Mouse (Mus musculus) brain, embryonic 14.5 days (tissue): Measurements from ENCODE around the gene Efcab2. TPM values are rescaled to one million over a fixed set of nuclear protein-coding genes. Genes with fewer than 3 reads are reported as not detected.

ENCODE experiments used
- DNase-seq: peaks from one replicate; pipeline ENCODE4 v3.0.0-alpha.2; 2011; ENCODE audit warnings: low read depth
- CTCF ChIP-seq: fragments of 200-500 bp; IDR thresholded peaks from 2 replicates; pipeline ENCODE4 v1.5.1; 2012; ENCODE audit warnings: inconsistent platforms, mild to moderate bottlenecking, moderate library complexity, borderline replicate concordance; ENCODE audit not compliant: insufficient read depth, insufficient read length; ENCODE audit errors: extremely low read depth
- POLR2A ChIP-seq: fragments of 200-500 bp; IDR thresholded peaks from 2 replicates; pipeline ENCODE4 v1.6.1; 2012; ENCODE audit warnings: mild to moderate bottlenecking, inconsistent platforms, borderline replicate concordance; ENCODE audit not compliant: poor library complexity, insufficient read depth, insufficient read length, severe bottlenecking; ENCODE audit errors: extremely low read depth
- polyA plus RNA-seq: library from polyadenylated mRNA; depleted of rRNA; stranded (reverse); fragments of >200 nt; gene quantifications from 2 replicates; pipeline ENCODE4 v1.2.3, GENCODE M21; 2012

Efcab2 gene
- polyA plus RNA-seq, 1 experiment, result 3.7 TPM

DNA sequence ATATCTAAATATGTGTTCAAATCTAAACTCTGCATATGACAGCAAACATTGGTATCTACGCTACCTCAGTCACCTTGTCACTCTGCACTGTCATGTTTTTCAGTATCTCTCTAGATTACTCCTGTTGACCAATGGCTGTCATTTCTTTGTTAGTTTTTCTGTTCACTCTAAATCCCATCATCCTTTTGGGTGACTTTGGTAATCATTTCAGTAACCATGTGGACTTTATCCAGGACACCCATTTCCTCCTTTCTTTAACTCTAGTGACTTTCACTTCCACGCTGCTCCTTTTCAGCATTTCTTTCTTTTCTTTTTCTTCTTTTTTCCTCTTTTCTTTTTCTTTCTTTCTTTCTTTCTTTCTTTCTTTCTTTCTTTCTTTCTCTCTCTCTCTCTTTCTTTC lies 13.7 kb downstream of the Efcab2 start:
- TF ChIP-seq CTCF (no peak), POLR2A (no peak)
- no peak for DNase-seq

DNA sequence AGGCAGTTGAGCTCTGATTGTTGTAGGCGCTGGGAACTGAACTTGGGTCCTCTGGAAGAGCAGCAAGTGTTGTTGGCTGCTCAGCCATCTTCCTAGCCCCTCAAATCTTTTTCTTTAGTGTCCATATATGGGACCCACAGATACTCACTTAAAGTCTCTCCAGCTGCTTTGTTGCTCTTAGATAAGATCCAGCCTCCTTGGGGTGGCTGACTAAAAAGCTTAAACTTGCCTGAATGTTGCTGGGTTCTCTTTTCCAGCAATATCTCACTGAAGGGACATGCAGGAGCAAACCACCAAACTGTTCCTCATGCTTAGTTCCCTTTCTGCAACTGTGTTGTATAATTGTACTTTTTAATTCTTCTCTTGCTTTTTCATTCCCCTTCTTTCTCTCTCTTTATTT lies 17.8 kb downstream of the Efcab2 start:
- no peak for DNase-seq
- TF ChIP-seq POLR2A, result no peak
- no peak for TF ChIP-seq CTCF

DNA sequence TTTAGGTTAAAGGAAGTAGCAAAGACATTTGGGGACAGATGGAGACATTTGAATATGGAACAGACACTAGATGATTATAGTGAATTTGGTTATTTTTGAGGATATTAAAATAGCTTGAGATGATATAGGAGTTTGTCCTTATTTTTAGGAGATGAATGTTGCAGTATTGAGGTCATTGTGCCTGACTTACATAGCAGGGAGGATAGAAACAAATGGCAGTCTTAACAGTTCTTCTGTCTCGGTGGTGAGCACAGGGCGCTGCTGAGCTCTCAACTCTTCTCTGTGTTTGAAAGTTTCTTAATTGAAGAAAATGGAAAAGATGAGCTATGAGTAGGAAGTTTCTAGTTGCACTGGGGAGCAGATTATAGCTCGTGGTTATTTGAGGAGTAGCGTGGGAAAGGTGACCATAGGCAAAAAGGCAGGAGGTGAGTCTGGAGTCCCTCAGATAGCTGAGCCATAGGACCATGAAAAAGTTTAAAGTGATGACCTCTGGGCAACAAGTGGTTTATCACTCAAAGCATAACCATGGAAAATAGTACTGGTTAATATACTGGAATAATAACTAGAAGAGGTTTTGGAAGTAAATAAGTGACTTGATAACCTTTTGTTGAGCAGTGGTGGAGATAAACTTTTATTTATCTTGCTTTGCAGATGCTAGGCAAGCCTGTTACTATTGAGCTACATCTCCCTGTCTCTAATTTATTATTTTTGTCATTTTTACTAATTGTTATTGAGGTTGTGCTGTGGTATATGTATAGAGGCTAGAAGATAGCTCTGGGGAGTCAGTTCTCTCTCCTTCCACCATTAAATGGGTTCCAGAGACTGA lies 25.9 kb downstream of the Efcab2 start:
- no peak for TF ChIP-seq CTCF
- DNase-seq, result no peak

DNA sequence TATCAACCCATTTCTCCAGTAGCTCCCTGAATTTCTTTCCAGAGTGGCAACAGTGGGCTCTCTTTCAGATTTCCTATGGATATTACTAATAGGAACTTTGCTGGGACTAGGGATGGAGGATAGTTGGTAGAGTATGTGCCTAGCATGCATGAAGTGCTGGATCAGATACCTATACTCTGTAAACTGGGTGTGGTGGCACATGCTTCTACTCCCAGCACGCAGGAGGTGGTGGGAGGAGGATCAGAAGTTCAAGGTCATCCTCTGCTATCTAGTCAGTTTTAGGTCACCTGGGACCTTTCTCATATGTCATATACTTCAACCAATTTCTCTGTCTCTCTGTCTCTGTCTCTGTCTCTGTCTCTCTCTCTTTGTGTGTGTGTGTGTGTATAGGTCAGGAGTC lies 27.7 kb downstream of the Efcab2 start:
- no peak for TF ChIP-seq POLR2A
- DNase-seq, result no peak

DNA sequence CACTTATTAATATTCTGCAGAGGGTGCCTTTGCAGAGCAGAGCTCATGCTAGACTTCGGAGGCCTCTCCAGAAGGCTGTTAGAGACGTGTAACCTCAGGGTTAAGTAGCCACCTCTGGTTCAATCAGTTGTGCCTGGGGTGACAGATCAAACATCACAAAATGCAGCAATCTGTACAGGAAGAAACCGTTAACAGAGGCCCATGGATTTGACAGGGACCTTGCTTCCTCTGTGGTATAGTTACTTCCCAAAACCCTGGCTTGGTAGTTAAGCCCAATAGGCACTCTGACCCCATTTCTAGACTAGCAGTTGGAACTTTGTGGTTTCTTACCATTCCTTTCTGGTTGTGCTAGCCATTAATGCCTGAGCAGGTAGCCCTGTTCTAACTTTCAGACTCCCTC lies 38.5 kb downstream of the Efcab2 start:
- DNase-seq, result peak; percentile 21
- TF ChIP-seq CTCF (no peak), POLR2A (no peak)

DNA sequence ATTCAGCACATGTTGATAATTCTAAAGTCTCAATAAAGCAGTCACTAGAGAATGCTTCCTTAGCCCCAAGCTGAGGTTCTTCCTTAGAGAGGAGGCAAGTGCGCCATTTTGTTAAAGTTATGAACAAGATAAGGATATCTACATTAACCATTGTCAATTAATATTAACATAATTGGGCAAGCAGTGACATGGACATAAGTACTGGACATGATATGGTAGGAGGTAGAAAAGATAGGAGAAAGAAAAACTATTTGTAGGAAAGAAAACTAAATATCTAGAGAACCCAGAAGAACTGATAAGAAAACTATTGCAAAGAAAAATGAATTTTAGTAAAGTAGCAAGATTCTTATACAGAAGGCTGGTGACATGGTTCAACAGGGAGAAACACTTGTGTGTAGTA lies 41.2 kb downstream of the Efcab2 start:
- TF ChIP-seq POLR2A (no peak), CTCF (no peak)
- no peak for DNase-seq

DNA sequence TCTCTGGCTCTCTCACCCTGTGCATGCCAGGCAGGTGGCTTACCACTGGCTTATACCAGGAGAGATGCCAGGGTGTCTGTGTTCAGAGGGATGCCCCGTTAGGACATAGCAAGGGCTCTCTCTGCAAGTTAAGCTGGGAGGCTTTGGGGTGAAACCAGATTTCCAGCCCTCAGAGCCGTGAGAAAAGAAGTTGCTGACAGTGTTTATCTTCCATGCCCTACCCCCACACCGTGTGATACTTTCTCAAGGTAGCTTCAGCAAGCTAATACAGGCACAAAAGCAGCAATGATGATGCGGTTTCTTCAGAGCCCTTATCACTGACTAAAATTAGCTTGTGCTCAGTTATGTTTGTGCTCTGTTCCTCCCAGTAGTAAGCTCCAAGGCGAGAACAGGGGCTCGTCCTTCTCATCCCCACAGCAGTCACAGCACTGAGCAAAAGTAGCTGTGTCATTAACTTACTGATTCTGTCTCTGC lies 42.4 kb downstream of the Efcab2 start:
- no peak for DNase-seq
- TF ChIP-seq POLR2A (no peak), CTCF (no peak)

DNA sequence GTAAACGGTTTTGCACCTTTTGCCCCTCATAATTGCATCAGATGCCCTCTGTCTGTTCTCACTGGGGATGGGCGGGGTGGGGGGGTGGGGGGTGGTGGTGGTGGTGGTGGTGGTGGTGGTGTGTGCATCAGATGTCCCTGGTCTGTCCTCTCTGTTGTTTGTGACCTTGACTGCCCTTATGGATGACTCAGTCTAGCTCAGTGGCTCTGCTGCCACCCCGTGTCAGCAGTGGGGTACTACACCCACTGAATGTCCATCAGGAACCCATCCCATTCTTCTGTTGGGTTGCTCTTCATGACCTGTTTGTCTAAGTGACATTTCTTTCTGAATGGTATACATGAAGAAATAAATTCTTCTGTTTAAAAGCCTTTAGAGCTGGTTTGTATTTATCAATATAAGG lies 43.3 kb downstream of the Efcab2 start:
- TF ChIP-seq CTCF, result peak; percentile 89
- no peak for TF ChIP-seq POLR2A
- peak; percentile 81 for DNase-seq

DNA sequence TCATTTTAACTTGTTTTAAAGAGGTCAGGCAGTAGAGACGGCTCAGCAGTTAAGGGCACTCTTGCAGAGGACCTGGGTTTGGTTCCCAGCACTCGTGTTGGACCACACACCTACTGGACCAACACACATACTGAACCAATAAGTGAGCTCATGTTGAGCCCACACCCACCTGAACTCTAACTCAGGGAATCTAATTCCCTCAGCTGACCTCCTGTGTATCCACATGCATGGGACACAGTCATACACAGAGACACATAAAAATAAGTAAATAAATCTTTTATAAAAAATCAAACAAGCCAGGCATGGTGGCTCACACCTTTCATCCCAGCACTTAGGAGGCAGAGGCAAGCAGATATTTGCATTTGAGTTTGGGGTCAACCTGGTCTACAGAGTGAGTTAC lies 44.0 kb downstream of the Efcab2 start:
- no peak for DNase-seq
- TF ChIP-seq CTCF (no peak), POLR2A (no peak)

DNA sequence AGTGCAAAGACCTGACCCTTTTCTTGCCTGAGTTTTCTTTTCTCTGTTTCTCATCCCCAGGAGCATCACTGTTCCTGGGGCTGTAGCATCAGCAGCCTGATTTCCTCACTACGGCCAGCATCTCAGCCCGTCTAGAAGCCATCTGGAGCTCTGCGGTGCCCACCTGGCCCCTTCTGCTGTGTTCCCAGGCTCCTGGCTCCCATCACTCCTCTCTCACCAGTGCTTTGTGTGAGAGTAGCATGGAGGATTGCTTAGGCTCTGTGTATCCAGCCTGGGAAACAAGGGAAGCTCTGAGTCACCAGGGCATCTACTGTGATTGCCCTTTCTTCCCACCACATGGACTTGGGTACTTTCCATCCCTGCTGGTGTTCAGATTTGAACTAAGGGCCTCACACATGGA lies 48.2 kb downstream of the Efcab2 start:
- TF ChIP-seq CTCF (no peak), POLR2A (no peak)
- peak; percentile 41 for DNase-seq

DNA sequence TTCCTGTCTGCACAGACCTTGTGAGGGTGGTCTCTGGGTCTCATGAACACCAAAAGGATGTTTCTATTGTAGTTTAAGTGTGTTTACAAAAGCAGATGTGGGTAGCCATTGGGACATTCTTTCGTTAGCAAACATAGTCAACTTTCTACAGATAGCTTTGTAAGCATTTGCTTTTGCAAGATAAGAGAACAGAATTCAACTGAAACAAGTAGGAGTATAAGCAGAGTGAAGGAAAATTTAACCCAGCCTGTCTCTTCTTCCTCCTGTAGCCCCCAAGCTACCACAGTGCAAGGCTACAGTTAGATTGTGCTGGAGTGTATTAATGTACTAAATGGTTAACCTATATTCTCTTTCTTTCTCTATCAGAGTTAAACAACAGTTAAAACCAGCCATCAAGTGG lies 49.2 kb downstream of the Efcab2 start:
- TF ChIP-seq CTCF (no peak), POLR2A (no peak)
- DNase-seq, result no peak

DNA sequence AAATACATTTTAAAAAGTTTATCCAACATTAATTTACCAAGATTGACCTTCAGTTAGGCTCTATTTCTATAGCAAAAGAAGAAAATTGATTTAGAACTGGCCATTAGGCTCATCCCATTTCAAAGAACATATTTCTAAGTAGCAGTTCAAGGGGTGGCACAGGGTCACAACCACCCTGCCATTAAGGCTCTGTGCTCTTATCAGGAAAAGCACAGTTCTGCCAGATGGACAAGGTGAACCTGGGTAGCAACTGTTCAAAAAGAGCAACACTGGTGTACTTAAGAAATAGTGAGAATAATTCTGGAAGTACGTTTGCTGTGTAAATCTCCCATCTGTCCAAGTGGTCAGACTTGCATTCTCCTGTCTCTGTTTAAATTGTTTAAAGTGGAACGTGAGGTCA lies 52.1 kb downstream of the Efcab2 start:
- TF ChIP-seq POLR2A (no peak), CTCF (no peak)
- DNase-seq, result no peak
